Mouse (Mus musculus) CD4-positive, CD25-positive, alpha-beta regulatory T cell, adult 4 months (primary cell): Measurements from ENCODE around the gene Foxr1. TPM values are rescaled to one million over a fixed set of nuclear protein-coding genes. Genes with fewer than 3 reads are reported as not detected.

Experiments used
- polyA plus RNA-seq, 2 experiments: library from polyadenylated mRNA; unstranded; fragments of 100-300 nt; shearing (Covaris generic); gene quantifications; one replicate each; pipeline ENCODE4 v1.2.1; 2017

The Foxr1 gene
- polyA plus RNA-seq, 2 experiments from 2014 or later = 0.43 TPM; not detected in 1

Other genes starting within 250 kb of the Foxr1 start
- 10 to 100 TPM; 22.7 to 23.0 TPM for gene Cbl, start 207.1 kb downstream of the Foxr1 start, polyA plus RNA-seq
- not detected for gene Ccdc153, start 200.5 kb downstream of the Foxr1 start, polyA plus RNA-seq
- gene Pdzd3, start 189.7 kb downstream of the Foxr1 start, polyA plus RNA-seq = not detected
- gene Nlrx1, start 172.5 kb downstream of the Foxr1 start, polyA plus RNA-seq = 1 to 10 TPM; 3.7 to 7.3 TPM
- gene Abcg4, start 152.5 kb downstream of the Foxr1 start, polyA plus RNA-seq = not detected
- 10 to 100 TPM; 20.0 to 23.4 TPM for gene Hinfp, start 135.5 kb downstream of the Foxr1 start, polyA plus RNA-seq
- gene C2cd2l, start 120.9 kb downstream of the Foxr1 start, polyA plus RNA-seq = 1 to 10 TPM; 3.2 to 3.6 TPM
- 10 to 100 TPM; 15.7 to 16.0 TPM for gene Dpagt1, start 115.1 kb downstream of the Foxr1 start, polyA plus RNA-seq
- gene H2afx, start 106.4 kb downstream of the Foxr1 start, polyA plus RNA-seq = 10 to 100 TPM; 11.3 to 14.7 TPM
- 10 to 100 TPM; 23.7 to 24.0 TPM for gene Hmbs, start 96.9 kb downstream of the Foxr1 start, polyA plus RNA-seq
- 10 to 100 TPM; 55.6 to 86.7 TPM for gene Vps11, start 79.5 kb downstream of the Foxr1 start, polyA plus RNA-seq
- gene Hyou1, start 61.6 kb downstream of the Foxr1 start, polyA plus RNA-seq = 10 to 100 TPM; 13.6 to 18.3 TPM
- gene Slc37a4, start 44.3 kb downstream of the Foxr1 start, polyA plus RNA-seq = 10 to 100 TPM; 16.1 to 19.7 TPM
- gene Rps25, start 34.0 kb downstream of the Foxr1 start, polyA plus RNA-seq = 1,000 to 10,000 TPM; 2,962 to 3,624 TPM
- 100 to 1,000 TPM; 143 to 153 TPM for gene Trappc4, start 33.5 kb downstream of the Foxr1 start, polyA plus RNA-seq
- 10 to 100 TPM; 24.7 to 27.2 TPM for gene Ccdc84, start 22.6 kb downstream of the Foxr1 start, polyA plus RNA-seq
- gene Upk2, start 13.8 kb upstream of the Foxr1 start, polyA plus RNA-seq = not detected
- gene Bcl9l, start 41.7 kb upstream of the Foxr1 start, polyA plus RNA-seq = 10 to 100 TPM; 13.3 to 17.6 TPM
- gene Cxcr5, start 120.7 kb upstream of the Foxr1 start, polyA plus RNA-seq = 100 to 1,000 TPM in 1 of 2 experiments, 10 to 100 TPM in 1; 93.9 to 121 TPM
- 10 to 100 TPM; 68.5 to 94.4 TPM for gene Ddx6, start 163.8 kb upstream of the Foxr1 start, polyA plus RNA-seq
- gene Treh, start 232.1 kb upstream of the Foxr1 start, polyA plus RNA-seq = not detected